Mouse (Mus musculus): Measurements from ENCODE around the gene Ctsh. TPM values are rescaled to one million over a fixed set of nuclear protein-coding genes. Genes with fewer than 3 reads are reported as not detected.
"Not testable (repeated sequence)": the region's sequence is repeated elsewhere in the genome, so short reads cannot be mapped to it uniquely, and the experiment has no call there.

The Ctsh gene
- polyA plus RNA-seq, 1 experiment = 168 TPM

- DNase-seq (ENCODE audit: low read depth) = no peak
These were observed 6.0 kb downstream of the Ctsh start for GRCm38 (mm10) chr9:90059828-90060573.

DNA sequence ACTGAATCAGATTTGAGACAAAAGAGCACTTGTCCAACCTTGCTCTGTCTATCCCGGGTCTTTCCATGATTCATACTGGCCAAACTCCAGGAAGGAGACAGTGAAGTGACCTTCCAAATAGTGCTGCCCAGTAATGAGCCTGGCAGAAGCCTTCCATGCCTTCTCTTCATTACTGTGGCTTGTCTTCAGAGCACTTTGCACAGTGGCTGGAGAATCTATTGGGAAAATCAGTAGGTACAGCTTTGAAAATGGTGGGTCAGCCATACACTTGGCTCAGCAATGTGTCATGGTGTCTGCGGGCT, 6.6 kb downstream of the Ctsh start:
- no peak for DNase-seq (ENCODE audit: low read depth)

- not testable (repeated sequence) for DNase-seq (ENCODE audit: low read depth)
These were observed 7.0 kb downstream of the Ctsh start for GRCm38 (mm10) chr9:90060932-90061331.

GRCm38 (mm10) chr9:90067341-90067740, 13.4 kb downstream of the Ctsh start:
- no peak for DNase-seq (ENCODE audit: low read depth)

GRCm38 (mm10) chr9:90068786-90069185, 14.8 kb downstream of the Ctsh start:
- no peak for DNase-seq (ENCODE audit: low read depth)

DNA sequence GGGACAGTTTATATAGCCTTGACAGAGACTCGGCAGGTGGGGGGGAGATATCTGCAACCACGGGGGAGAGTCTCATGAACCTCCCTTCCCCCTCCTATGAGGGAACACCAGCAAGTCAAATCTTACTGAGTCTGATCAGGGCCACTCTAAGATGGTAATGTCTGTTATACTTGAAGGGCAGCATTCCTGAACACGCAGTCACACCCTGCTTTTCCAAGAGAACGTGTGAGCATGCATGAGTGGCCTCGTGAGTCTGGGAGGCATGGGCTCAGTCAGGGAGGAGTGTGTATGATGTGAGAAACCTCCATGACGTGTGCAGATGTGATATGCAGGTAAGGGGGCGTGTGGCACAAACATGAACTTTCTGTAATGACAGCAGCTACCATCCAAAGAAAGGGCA, 15.5 kb downstream of the Ctsh start:
- no peak for DNase-seq (ENCODE audit: low read depth)

DNA sequence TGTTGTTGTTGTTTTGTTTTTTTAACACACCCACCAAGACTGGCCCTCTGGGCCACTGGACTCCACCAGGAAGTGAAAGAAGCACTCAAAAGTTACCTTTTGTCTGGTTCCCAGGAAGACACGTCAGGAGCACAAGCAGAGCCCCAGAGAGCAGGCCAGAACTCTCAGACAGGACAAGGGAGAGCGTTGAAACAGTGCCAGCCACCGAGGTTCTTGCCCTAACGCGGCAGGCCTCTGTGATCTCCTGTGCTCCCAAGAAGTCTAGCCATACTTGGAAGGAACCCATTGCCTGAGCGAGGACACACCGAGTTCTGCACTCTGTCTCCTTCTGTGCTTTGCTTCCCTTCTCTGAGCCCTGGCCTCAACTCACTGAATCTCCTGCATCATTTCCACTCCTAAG, 16.2 kb downstream of the Ctsh start:
- DNase-seq (ENCODE audit: low read depth) = no peak

DNA sequence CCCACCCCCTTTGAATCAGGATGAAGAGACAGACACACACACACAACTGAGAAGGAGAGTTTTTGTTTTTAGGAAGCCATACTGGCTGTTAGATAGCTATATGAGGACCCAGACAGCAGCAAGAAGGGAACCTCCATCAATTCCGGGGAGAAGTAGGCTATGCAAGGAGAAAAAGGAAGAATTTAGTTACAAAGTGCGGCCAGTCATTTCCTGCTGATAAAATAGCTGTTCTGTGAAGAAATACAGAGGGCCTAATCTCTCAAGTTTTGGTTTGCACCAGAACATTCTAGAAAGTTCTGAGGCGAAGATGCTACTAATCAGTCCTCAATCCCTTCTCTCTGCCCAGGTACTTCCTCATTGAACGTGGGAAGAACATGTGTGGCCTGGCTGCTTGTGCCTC, 21.4 kb downstream of the Ctsh start:
- DNase-seq (ENCODE audit: low read depth) = no peak

DNA sequence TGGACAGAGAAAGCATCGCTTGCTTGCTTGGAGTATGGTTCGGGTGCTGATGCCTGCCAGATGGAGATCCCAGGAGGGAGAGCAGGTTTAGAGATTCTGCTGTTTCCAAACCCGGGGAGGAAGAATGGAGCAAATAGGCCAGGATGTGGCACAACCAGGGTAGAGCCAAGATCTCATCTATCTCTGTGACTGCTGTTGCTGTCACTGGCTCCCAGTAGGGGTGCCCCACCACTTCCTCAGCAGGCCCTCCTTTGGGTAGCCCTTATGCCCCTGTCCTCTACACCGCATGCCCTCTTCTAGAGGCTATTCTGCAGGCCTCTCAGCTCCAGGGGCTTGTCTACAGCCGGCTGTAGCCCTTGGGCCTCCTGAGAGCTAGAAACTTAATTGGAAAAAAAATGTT, 22.2 kb downstream of the Ctsh start:
- no peak for DNase-seq (ENCODE audit: low read depth)

GRCm38 (mm10) chr9:90076849-90077461, 23.0 kb downstream of the Ctsh start:
- DNase-seq (ENCODE audit: low read depth) = no peak

- not testable (repeated sequence) for DNase-seq (ENCODE audit: low read depth)
These were observed 28.0 kb downstream of the Ctsh start for GRCm38 (mm10) chr9:90081961-90082360.

DNA sequence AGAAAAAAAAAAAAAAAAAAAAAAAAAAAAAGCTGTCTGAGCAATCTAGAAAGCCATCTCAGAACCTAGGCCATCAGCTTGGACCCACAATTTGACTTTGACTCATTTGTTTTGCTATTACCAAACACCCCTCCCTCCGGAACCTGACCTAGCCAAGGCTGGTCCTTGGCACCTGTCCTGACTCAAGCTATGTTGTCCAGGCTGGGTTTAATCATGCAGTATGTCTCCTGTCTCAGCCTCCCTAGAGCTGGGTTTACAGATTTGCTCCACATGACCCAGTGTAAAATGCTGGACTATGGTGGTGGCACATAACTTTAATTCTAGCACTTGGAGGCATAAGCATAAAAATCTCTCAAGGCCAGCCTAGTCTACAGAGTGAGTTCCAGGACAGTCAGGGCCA, 29.0 kb downstream of the Ctsh start:
- DNase-seq (ENCODE audit: low read depth) = no peak

GRCm38 (mm10) chr9:90084152-90084551, 30.2 kb downstream of the Ctsh start:
- DNase-seq (ENCODE audit: low read depth) = no peak

- DNase-seq (ENCODE audit: low read depth) = no peak
These were observed 31.0 kb downstream of the Ctsh start for GRCm38 (mm10) chr9:90084766-90085468.

- no peak for DNase-seq (ENCODE audit: low read depth)
These were observed 34.0 kb downstream of the Ctsh start for GRCm38 (mm10) chr9:90087906-90088485.

GRCm38 (mm10) chr9:90089339-90090104, 35.6 kb downstream of the Ctsh start:
- no peak for DNase-seq (ENCODE audit: low read depth)

DNA sequence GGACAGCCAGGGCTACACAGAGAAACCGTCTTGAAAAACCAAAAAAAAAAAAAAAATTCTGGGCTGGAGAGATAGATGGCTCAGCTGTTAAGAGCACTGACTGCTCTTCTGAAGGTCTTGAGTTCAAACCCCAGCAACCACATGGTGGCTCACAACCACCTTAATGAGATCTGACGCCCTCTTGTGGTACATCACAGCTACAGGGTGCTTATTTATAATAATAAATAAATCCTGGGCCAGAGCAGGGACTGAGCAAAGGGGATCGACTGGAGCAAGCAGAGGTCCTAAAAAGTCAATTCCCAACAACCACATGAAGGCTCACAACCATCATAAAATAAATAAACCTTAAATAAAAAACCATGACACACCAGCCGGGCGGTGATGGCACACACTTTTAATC, 45.0 kb downstream of the Ctsh start:
- no peak for DNase-seq (ENCODE audit: low read depth)

DNA sequence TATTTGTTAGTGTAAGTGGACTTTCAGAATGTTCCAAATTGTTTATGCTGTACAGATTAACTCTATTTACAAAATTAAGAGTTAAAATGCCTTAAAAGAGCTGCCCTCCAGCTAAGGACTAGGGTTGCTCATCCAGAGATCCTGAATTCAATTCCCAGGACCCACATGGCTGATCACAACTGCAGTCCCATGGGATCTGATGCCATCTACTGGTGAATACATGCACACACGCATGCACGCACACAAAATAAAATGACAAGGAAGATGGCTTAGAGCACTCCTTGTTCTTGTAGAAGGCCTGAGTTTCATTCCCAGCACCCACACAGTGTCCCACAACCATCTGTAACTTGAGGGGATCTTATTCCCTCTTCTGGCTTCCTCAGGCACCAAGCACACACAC, 46.8 kb downstream of the Ctsh start:
- no peak for DNase-seq (ENCODE audit: low read depth)

DNA sequence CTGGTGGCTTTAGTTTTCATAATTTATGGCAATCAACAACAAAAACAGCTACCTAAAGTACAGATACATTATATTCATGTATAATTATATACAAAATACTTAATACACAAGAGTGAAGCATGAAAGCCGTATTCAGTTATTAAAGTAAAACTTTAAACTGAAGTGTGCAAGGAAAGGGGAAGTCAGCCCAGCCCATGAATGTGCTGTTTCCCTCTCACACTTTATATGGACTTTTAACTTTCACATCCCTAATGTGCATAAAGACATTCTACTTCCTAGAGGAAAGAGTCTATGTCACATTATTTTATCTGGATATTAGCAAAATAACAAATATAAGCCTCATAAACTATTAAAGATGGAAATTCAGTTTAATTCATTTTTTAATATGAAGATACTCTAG, 51.5 kb downstream of the Ctsh start:
- no peak for DNase-seq (ENCODE audit: low read depth)

DNA sequence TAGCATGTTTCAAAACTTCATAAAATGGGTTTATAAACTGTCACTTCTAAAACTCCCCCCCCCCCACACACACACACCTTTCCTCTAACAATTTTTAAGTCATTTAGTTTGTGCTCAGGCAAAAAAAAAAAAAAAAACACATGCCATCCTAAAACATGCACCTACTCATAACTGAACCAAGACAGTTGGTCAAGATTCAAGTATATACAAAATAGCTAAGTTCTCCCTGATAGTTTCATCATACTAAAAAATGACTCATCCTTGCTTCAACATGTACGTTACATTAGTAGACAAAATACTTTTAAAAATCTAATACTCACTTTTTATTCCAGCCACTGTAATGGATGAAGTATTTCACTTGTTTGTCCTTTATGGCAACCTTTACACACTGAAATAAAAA, 53.0 kb downstream of the Ctsh start:
- DNase-seq (ENCODE audit: low read depth) = no peak

DNA sequence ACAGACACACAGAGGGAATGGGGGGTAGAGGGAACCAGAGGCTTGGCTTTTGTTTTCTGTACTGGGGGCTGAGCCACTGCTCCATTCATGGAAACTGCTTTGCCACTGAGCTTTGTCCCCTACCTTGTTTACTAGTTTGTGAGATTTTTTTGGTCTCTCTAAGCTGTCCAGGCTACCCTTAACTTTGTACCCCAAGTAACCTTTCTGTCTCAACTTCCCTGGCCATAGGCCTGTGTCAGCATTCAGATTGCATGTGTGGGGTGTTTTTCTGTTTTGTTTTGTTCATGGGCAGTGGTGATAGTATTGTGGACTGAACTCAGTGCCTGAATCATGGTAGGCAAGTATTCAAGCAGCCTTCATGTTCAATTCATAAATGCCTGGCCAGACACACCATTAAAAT, 54.3 kb downstream of the Ctsh start:
- DNase-seq (ENCODE audit: low read depth) = no peak

DNA sequence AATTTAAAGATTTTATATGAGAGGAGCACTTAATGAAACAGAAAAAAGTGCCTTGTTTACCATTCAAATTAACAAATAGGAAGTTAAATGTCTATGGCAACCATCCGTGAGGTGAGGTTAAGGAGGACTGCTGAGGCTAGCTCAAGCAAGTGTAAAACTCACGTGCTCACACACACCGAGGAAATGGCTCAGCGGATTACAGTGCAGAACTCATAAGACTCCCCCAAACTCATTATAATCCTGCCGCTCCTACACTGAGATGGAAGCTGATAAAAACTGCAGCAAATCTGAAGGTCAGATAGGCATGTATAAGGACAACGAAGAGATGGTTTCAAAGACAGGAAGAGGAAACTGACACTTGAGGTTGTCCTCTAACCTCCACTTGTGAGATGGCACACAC, 55.4 kb downstream of the Ctsh start:
- no peak for DNase-seq (ENCODE audit: low read depth)
